Mouse (Mus musculus) heart, embryonic 16.5 days (tissue): Measurements from ENCODE around the gene Rrnad1. TPM values are rescaled to one million over a fixed set of nuclear protein-coding genes. Genes with fewer than 3 reads are reported as not detected.

Source experiments
- ATAC-seq: fragments of 200-750 bp; cut with Nextera tagmentation; replicated peaks from 2 replicates; pipeline ENCODE4 v1.8.0; 2017; ENCODE audit warnings: moderate number of reproducible peaks; ENCODE audit not compliant: insufficient read depth, low FRiP score; ENCODE audit errors: extremely low read depth
- H3K27ac ChIP-seq: fragments of 300-500 bp; sonication (generic); 2 replicates; pipeline ENCODE4 v1.5.1; 2014; ENCODE audit warnings: mild to moderate bottlenecking, low read length, control low read depth, moderate library complexity
- H3K27me3 ChIP-seq: fragments of 300-500 bp; sonication (generic); 2 replicates; pipeline ENCODE4 v1.6.1; 2014; ENCODE audit warnings: low read length, mixed read lengths; ENCODE audit not compliant: control insufficient read depth, insufficient read depth
- H3K36me3 ChIP-seq: fragments of 300-500 bp; sonication (generic); 2 replicates; pipeline ENCODE4 v1.6.1; 2014; ENCODE audit not compliant: control insufficient read depth, insufficient read depth
- H3K4me1 ChIP-seq: fragments of 300-500 bp; sonication (generic); 2 replicates; pipeline ENCODE4 v1.6.1; 2014; ENCODE audit warnings: low read length, mixed read lengths; ENCODE audit not compliant: control insufficient read depth, insufficient read depth
- H3K4me2 ChIP-seq: fragments of 300-500 bp; sonication (generic); 2 replicates; pipeline ENCODE4 v1.6.1; 2014; ENCODE audit warnings: low read depth, mild to moderate bottlenecking, control low read depth, low read length
- H3K4me3 ChIP-seq: fragments of 300-500 bp; sonication (generic); 2 replicates; pipeline ENCODE4 v1.5.1; 2014; ENCODE audit warnings: mild to moderate bottlenecking, control low read depth, low read length
- H3K9ac ChIP-seq: fragments of 300-500 bp; sonication (generic); 2 replicates; pipeline ENCODE4 v1.6.1; 2014; ENCODE audit warnings: low read length, control low read depth
- H3K9me3 ChIP-seq: fragments of 300-500 bp; sonication (generic); replicated peaks from 2 replicates; pipeline ENCODE4 v1.6.1; 2016; ENCODE audit warnings: low read length; ENCODE audit not compliant: control insufficient read depth
- WGBS: fragments of 180-500 bp; shearing (Covaris S2); extraction: QIAGEN DNeasy Blood & Tissue Kit; methylation state at CpG from one replicate; pipeline ENCODE4 v1.1.7; 2014; 5-methylcytosine and 5-hydroxymethylcytosine counted together
- polyA plus RNA-seq: library from polyadenylated mRNA; unstranded; fragments of >200 nt; fragmentation: Nextera tagmentation; extraction: Ambion mirVana; gene quantifications from 2 replicates; pipeline ENCODE4 v1.2.1, GENCODE M21; 2015

Gene Rrnad1
- polyA plus RNA-seq, 1 experiment from 2014 or later: 15.1 TPM

DNA sequence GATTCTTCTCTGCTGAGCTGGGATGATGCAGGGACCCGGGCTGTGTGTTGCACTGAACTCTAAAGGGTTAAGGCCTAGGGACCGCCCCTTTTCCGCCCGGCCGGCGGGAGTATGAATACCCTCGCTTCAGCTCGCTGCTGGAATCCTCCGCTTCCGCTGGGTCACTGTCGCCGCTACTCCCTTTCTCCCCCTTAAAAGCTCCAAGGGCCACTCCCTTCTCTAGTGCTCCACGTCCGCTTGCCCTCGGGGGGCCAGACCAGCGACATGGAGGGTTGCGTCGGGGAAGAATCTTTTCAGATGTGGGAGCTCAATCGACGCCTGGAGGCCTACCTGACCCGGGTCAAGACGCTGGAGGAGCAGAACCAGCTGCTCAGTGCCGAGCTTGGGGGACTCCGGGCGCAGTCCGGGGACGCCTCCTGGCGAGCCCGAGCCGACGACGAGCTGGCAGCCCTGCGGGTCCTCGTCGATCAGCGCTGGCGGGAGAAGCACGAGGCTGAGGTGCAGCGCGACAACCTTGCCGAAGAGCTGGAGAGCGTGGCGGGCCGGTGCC lies 40.5 kb upstream of the Rrnad1 start, which contains the start of gene Nes:
Gene Nes (plus strand): TSS at position 140 of the 550 bp plus-strand sequence.
- Histone ChIP-seq H3K4me1 (peaks cover 23% of the 10 kb centered on the region), H3K4me3 (peak within 1 kb of the TSS; percentile 60), H3K9ac (peak within 1 kb of the TSS; percentile 77), H3K9me3 (no peaks in the 10 kb centered on the region), H3K4me2 (peak within 1 kb of the TSS; percentile 81), H3K27ac (peak within 1 kb of the TSS; percentile 50), H3K27me3 (peaks cover 12% of the 10 kb centered on the region), H3K36me3 (no peaks in the 10 kb centered on the region)
- ATAC-seq: peak; percentile 67
- under 1% methylated on average over 44 of the region's 44 CpGs for WGBS

DNA sequence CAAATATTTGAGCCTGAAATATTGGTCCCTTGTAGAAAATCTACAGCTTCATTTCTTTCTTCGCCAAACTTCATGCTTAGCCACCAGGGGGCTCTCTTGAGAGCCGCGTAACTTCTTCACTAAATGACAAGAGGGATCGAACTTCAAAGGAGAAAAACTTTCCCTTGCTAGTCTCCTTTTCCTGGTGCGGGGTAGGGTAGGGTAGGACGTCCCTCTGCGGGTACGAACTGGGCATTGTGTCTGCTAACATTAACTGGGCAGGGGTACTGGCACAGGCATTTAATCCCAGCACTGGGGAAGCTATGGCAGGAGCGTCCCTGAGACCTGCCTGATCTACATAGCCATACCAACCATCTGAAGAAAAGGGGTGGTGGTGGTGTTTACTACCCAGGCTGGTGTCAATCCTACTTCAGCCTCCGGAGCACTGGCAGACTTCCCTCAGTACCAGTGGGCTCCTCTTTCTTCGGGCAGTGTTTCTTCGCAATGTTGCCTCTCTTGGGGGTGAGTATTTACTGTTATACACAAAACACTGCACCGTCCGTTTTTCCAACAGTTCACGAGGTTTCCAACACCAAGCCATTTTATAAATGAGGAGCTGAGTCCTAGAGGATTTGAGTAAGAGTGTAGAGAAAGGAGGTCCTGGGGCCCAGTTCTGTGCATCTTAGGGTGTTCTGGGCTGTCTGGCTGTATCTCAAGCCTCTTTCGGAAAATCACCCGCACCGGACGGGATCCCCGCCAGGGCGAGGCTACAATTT lies 39.8 kb upstream of the Rrnad1 start:
- Histone ChIP-seq H3K9me3 (no peaks in the 10 kb centered on the region), H3K27ac (0 out of 2 replicates have a peak overlapping the region, but pooled peaks have one; percentile 14), H3K4me2 (peak overlapping the region; percentile 81), H3K4me1 (peaks cover 23% of the 10 kb centered on the region), H3K27me3 (peaks cover 12% of the 10 kb centered on the region), H3K4me3 (peak overlapping the region; percentile 60), H3K36me3 (no peaks in the 10 kb centered on the region), H3K9ac (peak overlapping the region; percentile 62)
- WGBS: 1% methylated on average over 21 of the region's 21 CpGs
- no peak; the same call in 1 of the 2 replicates for ATAC-seq

DNA sequence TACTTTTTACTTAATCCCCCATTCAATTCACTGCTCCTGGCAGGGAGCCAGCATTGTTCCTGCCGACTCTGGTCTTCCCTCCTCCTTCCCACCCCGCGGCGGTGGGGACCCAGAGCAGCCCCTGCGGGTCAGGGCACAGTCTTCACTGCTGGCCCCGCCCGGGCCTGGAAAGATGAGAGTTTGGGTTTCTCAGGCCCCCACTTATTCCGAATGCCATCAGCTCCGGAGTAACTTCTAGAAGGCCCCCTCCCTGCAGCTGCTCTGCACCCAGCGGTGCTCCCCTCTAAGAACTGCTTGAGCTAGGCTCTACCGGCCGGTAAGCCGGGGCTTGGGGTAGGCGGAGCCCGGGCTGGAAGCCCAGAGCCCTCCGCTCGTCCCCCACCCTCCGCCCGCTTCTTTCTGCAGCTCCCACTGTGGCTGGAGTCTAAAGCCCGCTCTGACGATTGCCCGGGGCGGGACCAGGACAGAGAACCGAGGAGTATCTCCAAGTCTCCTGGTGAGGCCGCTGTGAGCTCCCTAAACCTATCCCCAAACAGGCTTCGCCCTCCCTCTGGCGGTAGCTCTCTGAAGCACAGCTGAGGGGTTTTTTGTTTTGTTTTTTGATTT lies 30.2 kb upstream of the Rrnad1 start:
- peak overlapping the region; percentile 79 for H3K9ac ChIP-seq
- peaks cover 10% of the 10 kb centered on the region for H3K4me1 ChIP-seq
- H3K27ac ChIP-seq: peak overlapping the region; percentile 92
- H3K4me2 ChIP-seq: peak overlapping the region; percentile 96
- peak; percentile 99 for ATAC-seq
- no peaks in the 10 kb centered on the region for H3K27me3 ChIP-seq
- H3K9me3 ChIP-seq: no peaks in the 10 kb centered on the region
- peak overlapping the region; percentile 66 for H3K4me3 ChIP-seq
- H3K36me3 ChIP-seq: no peaks in the 10 kb centered on the region
- 0% methylated on average over 27 of the region's 27 CpGs for WGBS

DNA sequence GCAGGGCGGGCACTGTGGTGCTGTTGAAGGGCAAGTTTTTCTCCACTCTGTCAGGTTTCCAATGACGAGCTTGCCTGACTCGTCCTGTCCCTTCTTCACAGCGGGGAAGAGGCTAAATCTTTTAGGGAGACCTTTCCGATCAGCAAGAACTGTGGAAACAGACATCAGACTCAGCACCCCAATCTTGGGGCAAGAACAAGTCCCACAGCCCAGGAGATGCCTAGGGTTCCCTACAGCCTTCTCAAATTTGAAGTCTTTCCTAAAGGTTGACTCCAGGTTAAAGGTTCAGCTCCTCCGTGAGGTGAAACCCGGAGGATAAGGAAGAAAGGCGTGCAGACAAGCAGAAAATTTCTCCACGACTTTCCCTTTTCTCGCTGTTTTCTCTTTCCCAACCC lies 29.7 kb upstream of the Rrnad1 start:
- H3K4me3 ChIP-seq: peak overlapping the region; percentile 66
- peak overlapping the region; percentile 96 for H3K4me2 ChIP-seq
- H3K9me3 ChIP-seq: no peaks in the 10 kb centered on the region
- no peaks in the 10 kb centered on the region for H3K36me3 ChIP-seq
- ATAC-seq: no peak
- peak overlapping the region; percentile 79 for H3K9ac ChIP-seq
- no peaks in the 10 kb centered on the region for H3K27me3 ChIP-seq
- 13% methylated on average over 10 of the region's 10 CpGs for WGBS
- peaks cover 10% of the 10 kb centered on the region for H3K4me1 ChIP-seq
- peak overlapping the region; percentile 92 for H3K27ac ChIP-seq

DNA sequence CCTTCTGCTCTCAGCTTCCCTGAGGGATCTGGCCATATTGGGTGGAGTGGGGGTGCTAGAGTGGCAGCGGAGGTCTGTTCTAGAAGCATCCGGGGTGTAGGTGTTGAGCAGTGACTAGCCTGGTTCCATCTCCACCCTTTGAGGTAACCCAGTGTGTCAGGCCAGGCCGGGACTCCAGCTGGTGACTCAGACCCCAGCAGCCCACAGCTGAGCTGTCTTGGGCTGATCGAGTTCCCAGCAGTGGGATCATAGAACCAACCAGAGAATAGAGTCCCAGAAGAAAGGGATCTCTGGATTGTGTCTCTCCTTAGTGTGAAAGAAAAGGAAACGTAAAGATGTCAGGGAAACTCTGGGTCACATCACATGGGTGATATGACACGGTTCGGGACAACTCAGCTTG lies 28.9 kb upstream of the Rrnad1 start:
- Histone ChIP-seq H3K27me3 (no peaks in the 10 kb centered on the region; the same call in 1 of the 2 replicates), H3K4me2 (no peak overlapping the region), H3K27ac (no peak overlapping the region), H3K36me3 (no peaks in the 10 kb centered on the region), H3K9ac (no peak overlapping the region), H3K9me3 (no peaks in the 10 kb centered on the region), H3K4me3 (no peak overlapping the region), H3K4me1 (peaks cover 10% of the 10 kb centered on the region)
- no peak for ATAC-seq
- 66% methylated on average over 7 of the region's 7 CpGs for WGBS

DNA sequence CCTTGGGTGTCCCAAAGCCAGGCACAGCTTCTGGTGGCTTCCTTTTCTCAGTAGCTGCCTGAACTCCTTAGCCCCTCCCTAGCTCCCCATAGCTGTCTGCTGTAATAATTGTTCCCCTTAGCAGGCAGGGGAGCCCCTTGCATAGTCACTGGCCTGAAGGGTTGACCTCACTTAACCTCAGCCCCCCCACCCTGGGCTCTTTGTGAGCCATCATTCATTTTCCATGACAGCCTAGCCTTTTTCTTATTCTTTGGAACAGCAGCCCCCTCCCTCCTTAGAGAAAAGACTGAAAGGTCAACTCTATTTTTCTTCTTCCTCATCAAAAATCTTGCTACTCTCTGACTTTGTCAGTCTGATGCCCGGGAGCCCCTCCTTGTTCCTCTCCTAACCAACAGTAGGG lies 28.4 kb upstream of the Rrnad1 start:
- 58% methylated on average over 1 of the region's 1 CpGs for WGBS
- H3K4me1 ChIP-seq: peaks cover 10% of the 10 kb centered on the region
- no peaks in the 10 kb centered on the region; the same call in 1 of the 2 replicates for H3K27me3 ChIP-seq
- no peaks in the 10 kb centered on the region for H3K36me3 ChIP-seq
- ATAC-seq: no peak
- no peak overlapping the region for H3K4me2 ChIP-seq
- no peaks in the 10 kb centered on the region for H3K9me3 ChIP-seq
- no peak overlapping the region for H3K27ac ChIP-seq
- H3K9ac ChIP-seq: no peak overlapping the region
- no peak overlapping the region for H3K4me3 ChIP-seq

DNA sequence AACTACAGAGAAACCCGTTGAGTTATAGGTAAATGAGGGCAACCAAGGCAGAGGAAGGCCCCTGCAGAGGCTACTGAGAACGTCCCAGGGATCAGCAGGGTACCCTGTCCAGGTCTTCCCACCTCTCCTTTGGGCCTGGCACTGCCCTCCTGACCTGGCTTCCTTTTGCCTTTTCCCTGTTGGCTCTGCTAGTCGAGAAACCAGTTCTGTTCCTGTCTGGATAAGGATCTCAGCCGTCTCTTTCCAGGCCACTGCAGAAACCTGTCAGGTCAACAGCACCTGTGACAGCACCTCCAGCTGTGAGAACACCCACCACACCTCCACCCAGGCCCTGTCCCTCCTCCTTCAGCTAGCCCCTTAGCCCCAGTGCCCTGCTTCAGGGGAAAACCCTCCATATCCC lies 28.0 kb upstream of the Rrnad1 start:
- no peak overlapping the region for H3K4me3 ChIP-seq
- peaks cover 10% of the 10 kb centered on the region for H3K4me1 ChIP-seq
- no peak overlapping the region for H3K27ac ChIP-seq
- no peaks in the 10 kb centered on the region for H3K36me3 ChIP-seq
- no peak for ATAC-seq
- WGBS: 37% methylated on average over 4 of the region's 4 CpGs
- H3K9ac ChIP-seq: no peak overlapping the region
- no peak overlapping the region for H3K4me2 ChIP-seq
- no peaks in the 10 kb centered on the region for H3K9me3 ChIP-seq
- H3K27me3 ChIP-seq: no peaks in the 10 kb centered on the region; the same call in 1 of the 2 replicates

DNA sequence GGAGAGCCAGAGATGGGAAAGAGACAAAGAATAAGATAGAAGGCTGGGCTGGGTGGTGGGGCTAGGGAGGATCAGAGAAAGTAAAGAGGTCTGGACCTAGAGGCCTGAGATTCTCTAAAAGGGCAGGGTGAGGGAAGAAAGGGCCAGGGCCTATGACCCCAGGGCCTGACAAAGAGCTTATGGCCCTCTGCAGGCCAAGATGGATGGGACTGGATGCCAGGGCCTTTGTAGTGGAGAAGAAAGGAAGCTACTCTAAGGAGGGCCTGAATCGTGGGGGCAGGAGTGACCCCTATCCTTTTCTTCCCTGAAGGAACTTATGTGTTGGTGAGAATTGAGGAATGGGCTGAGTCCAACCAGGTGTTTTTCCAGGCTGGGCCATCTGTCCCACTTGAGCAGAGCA lies 27.5 kb upstream of the Rrnad1 start:
- Histone ChIP-seq H3K4me3 (no peak overlapping the region), H3K36me3 (no peaks in the 10 kb centered on the region), H3K4me1 (peaks cover 10% of the 10 kb centered on the region), H3K27me3 (peaks cover under 1% of the 10 kb centered on the region), H3K27ac (no peak overlapping the region), H3K9ac (no peak overlapping the region), H3K9me3 (no peaks in the 10 kb centered on the region), H3K4me2 (no peak overlapping the region)
- 12% methylated on average over 1 of the region's 1 CpGs for WGBS
- no peak for ATAC-seq

DNA sequence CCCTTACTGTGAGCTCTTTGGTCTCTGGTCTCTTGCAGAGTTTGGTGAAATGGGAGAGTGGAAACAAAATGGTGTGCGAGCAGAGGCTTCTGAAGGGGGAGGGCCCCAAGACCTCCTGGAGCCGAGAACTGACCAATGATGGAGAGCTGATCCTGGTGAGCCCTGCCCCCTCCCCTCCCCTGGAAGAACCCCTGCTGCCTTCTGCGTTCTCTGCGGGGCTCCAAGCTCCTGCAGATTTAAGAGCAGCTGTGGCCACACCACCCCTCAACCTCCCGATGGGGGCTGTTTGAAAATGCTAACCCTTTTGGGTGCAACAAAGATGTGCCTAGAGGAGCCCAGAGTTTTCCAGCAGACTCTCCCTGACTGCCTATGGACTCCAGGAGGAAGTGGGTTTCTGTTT lies 21.9 kb upstream of the Rrnad1 start:
- ATAC-seq: peak; percentile 77
- peaks cover 44% of the 10 kb centered on the region for H3K27me3 ChIP-seq
- 4% methylated on average over 4 of the region's 5 CpGs for WGBS
- H3K27ac ChIP-seq: no peak overlapping the region
- peak overlapping the region; percentile 46 for H3K4me3 ChIP-seq
- H3K4me2 ChIP-seq: peak overlapping the region; percentile 68
- H3K9me3 ChIP-seq: no peaks in the 10 kb centered on the region
- peak overlapping the region; percentile 58 for H3K9ac ChIP-seq
- H3K36me3 ChIP-seq: no peaks in the 10 kb centered on the region
- peaks cover 25% of the 10 kb centered on the region for H3K4me1 ChIP-seq
